Mouse (Mus musculus) midbrain, embryonic 11.5 days (tissue): ENCODE results near the gene Ltbp1. TPM values are rescaled to one million over a fixed set of nuclear protein-coding genes. Genes with fewer than 3 reads are reported as not detected.

Experiments
- ATAC-seq: fragments of 200-750 bp; cut with Nextera tagmentation; 2 replicates; pipeline ENCODE4 v1.8.0; 2017; ENCODE audit warnings: moderate TSS enrichment, moderate library complexity; ENCODE audit not compliant: low FRiP score
- DNase-seq: peaks from one replicate; pipeline ENCODE4 v3.0.0; 2015; ENCODE audit warnings: low spot score; ENCODE audit errors: missing footprints
- H3K27ac ChIP-seq: fragments of 300-500 bp; sonication (generic); 2 replicates; pipeline ENCODE4 v1.5.1; 2014; ENCODE audit warnings: low read depth, low read length
- H3K27me3 ChIP-seq: fragments of 300-500 bp; sonication (generic); 2 replicates; pipeline ENCODE4 v1.6.1; 2014; ENCODE audit warnings: mild to moderate bottlenecking, low read length, moderate library complexity, mixed read lengths; ENCODE audit not compliant: control insufficient read depth, insufficient read depth
- H3K36me3 ChIP-seq: fragments of 300-500 bp; sonication (generic); 2 replicates; pipeline ENCODE4 v1.6.1; 2014; ENCODE audit warnings: mild to moderate bottlenecking, low read length, moderate library complexity, mixed read lengths; ENCODE audit not compliant: control insufficient read depth, insufficient read depth
- H3K4me1 ChIP-seq: fragments of 300-500 bp; sonication (generic); 2 replicates; pipeline ENCODE4 v1.6.1; 2014; ENCODE audit warnings: low read length; ENCODE audit not compliant: control insufficient read depth, insufficient read depth
- H3K4me2 ChIP-seq: fragments of 300-500 bp; sonication (generic); 2 replicates; pipeline ENCODE4 v1.6.1; 2014; ENCODE audit warnings: mild to moderate bottlenecking, moderate library complexity
- H3K4me3 ChIP-seq: fragments of 300-500 bp; sonication (generic); 2 replicates; pipeline ENCODE4 v1.5.1; 2014; ENCODE audit warnings: low read depth, low read length
- H3K9ac ChIP-seq: fragments of 300-500 bp; sonication (generic); 2 replicates; pipeline ENCODE4 v1.6.1; 2014; ENCODE audit warnings: low read length
- H3K9me3 ChIP-seq: fragments of 300-500 bp; sonication (generic); 2 replicates; pipeline ENCODE4 v1.6.1; 2016; ENCODE audit warnings: low read length; ENCODE audit not compliant: control insufficient read depth
- WGBS: fragments of 180-500 bp; shearing (Covaris S2); extraction: QIAGEN DNeasy Blood & Tissue Kit; methylation state at CpG from one replicate; pipeline ENCODE4 v1.1.7; 2014; 5-methylcytosine and 5-hydroxymethylcytosine counted together
- polyA plus RNA-seq: library from polyadenylated mRNA; unstranded; fragments of >200 nt; fragmentation: Nextera tagmentation; extraction: Ambion mirVana; gene quantifications from 2 replicates; pipeline ENCODE4 v1.2.1, GENCODE M21; 2014

The Ltbp1 gene
- polyA plus RNA-seq, 1 experiment from 2014 or later = 6.2 TPM

DNA sequence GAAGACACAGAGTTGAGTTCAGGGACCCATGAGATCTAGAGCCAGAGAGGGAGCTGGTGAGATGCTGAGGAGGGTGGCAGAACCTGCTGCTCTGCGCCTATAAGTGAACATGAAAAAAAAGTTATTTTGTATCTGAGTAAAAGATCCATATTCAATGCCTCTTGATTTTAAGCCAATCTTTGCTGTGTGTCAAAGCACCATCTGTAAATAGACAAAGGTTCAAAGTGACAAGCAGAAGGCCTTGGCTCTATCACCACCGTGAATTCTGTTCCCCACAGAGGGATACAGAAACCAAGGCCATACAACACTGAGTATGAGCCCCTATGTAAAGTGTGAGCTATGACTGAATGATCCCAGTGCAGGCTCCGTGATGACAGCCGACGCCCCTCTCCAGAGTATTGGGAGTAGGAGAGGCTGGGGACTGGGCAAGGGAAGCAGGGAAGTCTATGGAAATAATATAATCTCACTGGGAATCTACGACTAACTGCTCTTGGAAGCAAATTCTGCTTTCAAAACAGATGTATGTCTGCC, 326.1 kb downstream of the Ltbp1 start:
- no peak for DNase-seq
- H3K27me3 ChIP-seq = no peaks in the 10 kb centered on the region
- ATAC-seq = no peak
- H3K36me3 ChIP-seq = no peaks in the 10 kb centered on the region
- H3K9me3 ChIP-seq = no peaks in the 10 kb centered on the region
- H3K27ac ChIP-seq = no peak overlapping the region
- 91% methylated on average over 6 of the region's 6 CpGs for WGBS
- H3K9ac ChIP-seq = no peak overlapping the region
- no peaks in the 10 kb centered on the region for H3K4me1 ChIP-seq
- H3K4me2 ChIP-seq = no peak overlapping the region
- no peak overlapping the region for H3K4me3 ChIP-seq

GRCm38 (mm10) chr17:75332289-75332688, 326.9 kb downstream of the Ltbp1 start:
- ATAC-seq = no peak
- H3K4me2 ChIP-seq = no peak overlapping the region
- 95% methylated on average over 6 of the region's 6 CpGs for WGBS
- H3K27ac ChIP-seq = no peak overlapping the region
- no peak overlapping the region for H3K9ac ChIP-seq
- H3K27me3 ChIP-seq = no peaks in the 10 kb centered on the region
- H3K9me3 ChIP-seq = no peaks in the 10 kb centered on the region
- H3K4me1 ChIP-seq = no peaks in the 10 kb centered on the region
- H3K4me3 ChIP-seq = no peak overlapping the region
- H3K36me3 ChIP-seq = no peaks in the 10 kb centered on the region
- no peak for DNase-seq

DNA sequence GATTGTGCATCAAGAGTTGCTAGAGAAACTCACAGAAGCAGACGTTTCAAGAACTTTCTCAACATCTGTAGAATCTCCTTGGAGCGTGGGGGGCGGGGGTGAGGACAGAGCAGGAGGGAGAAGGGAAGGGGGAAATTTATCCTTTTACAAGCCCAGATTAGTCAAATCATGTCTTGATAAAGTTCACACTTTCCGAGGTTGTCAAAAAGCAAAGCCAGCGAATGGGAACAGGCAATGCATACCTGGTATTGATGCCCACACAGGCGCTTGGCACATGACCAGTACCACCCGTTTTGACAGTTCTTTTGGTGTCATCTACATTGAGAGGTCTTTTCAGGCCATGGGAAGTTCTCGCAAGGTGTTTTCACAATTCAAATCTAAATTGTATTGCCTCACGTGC, 327.6 kb downstream of the Ltbp1 start:
- Histone ChIP-seq H3K36me3 (no peaks in the 10 kb centered on the region), H3K9me3 (no peaks in the 10 kb centered on the region), H3K9ac (no peak overlapping the region), H3K27me3 (no peaks in the 10 kb centered on the region), H3K4me2 (no peak overlapping the region), H3K27ac (no peak overlapping the region), H3K4me1 (no peaks in the 10 kb centered on the region), H3K4me3 (no peak overlapping the region)
- WGBS = 94% methylated on average over 9 of the region's 9 CpGs
- no peak for ATAC-seq
- DNase-seq = no peak

GRCm38 (mm10) chr17:75333759-75334158, 328.4 kb downstream of the Ltbp1 start:
- Histone ChIP-seq H3K27me3 (no peaks in the 10 kb centered on the region), H3K9me3 (no peaks in the 10 kb centered on the region), H3K4me1 (no peaks in the 10 kb centered on the region), H3K36me3 (no peaks in the 10 kb centered on the region), H3K27ac (no peak overlapping the region), H3K9ac (no peak overlapping the region), H3K4me3 (no peak overlapping the region), H3K4me2 (no peak overlapping the region)
- DNase-seq (no peak), ATAC-seq (no peak)
- 95% methylated on average over 13 of the region's 13 CpGs for WGBS

DNA sequence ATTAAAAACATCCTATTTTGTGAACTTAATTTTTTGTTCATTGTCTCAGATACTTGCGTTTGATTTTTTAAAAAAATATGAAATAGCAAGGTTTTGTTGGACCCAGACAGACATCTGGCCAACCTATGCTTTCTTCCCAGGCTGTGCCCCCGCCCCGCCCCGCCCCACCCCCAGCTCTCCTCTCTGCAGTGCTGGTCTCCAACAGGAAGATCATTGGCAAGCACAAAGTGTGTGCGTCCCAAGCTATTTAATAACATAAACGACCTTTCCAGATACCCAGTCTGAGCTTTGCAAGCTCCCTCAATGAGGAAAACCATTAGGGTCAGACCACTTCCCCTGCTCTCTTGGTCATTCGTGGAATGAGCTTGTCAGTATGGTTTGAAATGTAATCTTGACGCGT, 330.3 kb downstream of the Ltbp1 start:
- Histone ChIP-seq H3K4me2 (no peak overlapping the region), H3K4me1 (no peaks in the 10 kb centered on the region), H3K27me3 (no peaks in the 10 kb centered on the region), H3K9me3 (no peaks in the 10 kb centered on the region), H3K9ac (no peak overlapping the region), H3K36me3 (no peaks in the 10 kb centered on the region), H3K27ac (no peak overlapping the region), H3K4me3 (no peak overlapping the region)
- 87% methylated on average over 9 of the region's 9 CpGs for WGBS
- no peak for ATAC-seq
- DNase-seq = no peak

DNA sequence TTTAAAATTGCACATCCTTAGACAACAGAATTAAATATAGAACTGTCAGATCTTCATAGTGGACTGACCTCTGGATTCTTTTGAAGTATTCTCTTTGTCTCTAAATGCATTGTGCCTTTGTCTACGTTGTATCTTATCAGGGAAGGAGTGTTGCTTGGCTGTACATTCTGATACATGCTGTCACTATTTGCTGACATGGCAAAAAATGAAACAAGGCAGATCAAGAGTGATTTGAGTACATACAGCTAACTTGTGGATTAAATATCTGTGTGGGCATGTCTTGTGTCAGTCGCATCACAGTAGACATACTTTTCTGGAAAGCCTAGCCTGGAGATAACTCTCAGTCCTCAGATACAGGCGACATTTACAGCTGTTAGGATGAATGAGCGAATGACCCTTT, 335.9 kb downstream of the Ltbp1 start:
- Histone ChIP-seq H3K27me3 (no peaks in the 10 kb centered on the region), H3K36me3 (no peaks in the 10 kb centered on the region), H3K4me1 (no peaks in the 10 kb centered on the region), H3K4me3 (no peak overlapping the region), H3K9me3 (no peaks in the 10 kb centered on the region), H3K27ac (no peak overlapping the region), H3K4me2 (no peak overlapping the region), H3K9ac (no peak overlapping the region)
- 90% methylated on average over 4 of the region's 4 CpGs for WGBS
- DNase-seq (no peak), ATAC-seq (no peak)

DNA sequence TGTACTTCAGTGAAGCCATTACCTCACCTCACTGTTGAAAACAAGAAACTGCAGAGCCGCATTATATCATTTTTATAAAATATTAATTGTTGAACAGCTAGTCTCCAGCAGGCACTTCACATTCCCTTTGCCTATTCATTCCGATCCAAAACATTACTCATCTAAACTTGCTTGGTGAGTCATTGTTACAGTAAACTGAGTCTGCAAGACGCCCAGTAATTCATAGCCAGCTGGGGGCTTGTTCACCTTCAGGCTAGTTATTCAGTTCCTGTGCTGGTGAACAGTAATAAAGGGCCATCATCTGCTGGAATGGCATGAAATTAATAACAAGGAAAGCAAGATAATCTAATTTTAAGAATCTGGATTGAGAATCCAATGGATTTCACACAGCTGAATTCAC, 339.7 kb downstream of the Ltbp1 start:
- WGBS = 88% methylated on average over 3 of the region's 3 CpGs
- no peak overlapping the region for H3K27ac ChIP-seq

DNA sequence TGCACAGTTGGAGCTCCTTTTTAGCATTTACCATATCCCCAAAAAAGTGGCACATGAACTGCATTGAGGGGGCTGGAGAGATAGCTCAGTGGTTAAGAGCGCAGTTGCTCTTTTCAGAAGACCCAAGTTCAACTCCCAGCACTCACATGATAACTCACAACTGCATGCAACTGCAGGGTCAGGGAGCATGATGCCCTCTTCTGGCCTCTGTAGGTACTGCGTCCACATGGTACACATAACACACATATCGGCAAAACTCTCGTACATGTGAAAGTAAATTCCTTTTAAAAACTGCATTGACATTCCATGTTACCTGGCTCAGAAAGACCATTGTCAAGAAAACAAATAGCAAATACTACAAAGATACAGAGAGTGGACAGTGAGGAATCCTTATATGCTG, 342.0 kb downstream of the Ltbp1 start:
- H3K9me3 ChIP-seq = peaks cover 2% of the 10 kb centered on the region; the same call in 1 of the 2 replicates
- no peak overlapping the region for H3K4me2 ChIP-seq
- H3K36me3 ChIP-seq = no peaks in the 10 kb centered on the region
- H3K27me3 ChIP-seq = no peaks in the 10 kb centered on the region
- peak; percentile 45 for DNase-seq
- ATAC-seq = no peak
- 97% methylated on average over 4 of the region's 4 CpGs for WGBS
- H3K9ac ChIP-seq = no peak overlapping the region
- no peaks in the 10 kb centered on the region for H3K4me1 ChIP-seq
- no peak overlapping the region for H3K27ac ChIP-seq
- H3K4me3 ChIP-seq = no peak overlapping the region

More for the DNA sequence above, 339.7 kb downstream of the Ltbp1 start:
- no peak for ATAC-seq
- peaks cover 2% of the 10 kb centered on the region; the same call in 1 of the 2 replicates for H3K9me3 ChIP-seq
- no peak for DNase-seq
- H3K4me2 ChIP-seq = no peak overlapping the region
- H3K27me3 ChIP-seq = no peaks in the 10 kb centered on the region
- no peaks in the 10 kb centered on the region for H3K4me1 ChIP-seq
- no peaks in the 10 kb centered on the region for H3K36me3 ChIP-seq
- no peak overlapping the region for H3K9ac ChIP-seq
- H3K4me3 ChIP-seq = no peak overlapping the region

- no peak overlapping the region for H3K4me2 ChIP-seq
- H3K27ac ChIP-seq = no peak overlapping the region
- H3K36me3 ChIP-seq = no peaks in the 10 kb centered on the region
- peaks cover 2% of the 10 kb centered on the region; the same call in 1 of the 2 replicates for H3K9me3 ChIP-seq
- no peak overlapping the region for H3K4me3 ChIP-seq
- no peaks in the 10 kb centered on the region for H3K4me1 ChIP-seq
- H3K27me3 ChIP-seq = no peaks in the 10 kb centered on the region
- no peak overlapping the region for H3K9ac ChIP-seq
- ATAC-seq (no peak), DNase-seq (no peak)
- WGBS = 89% methylated on average over 8 of the region's 8 CpGs
Observed at GRCm38 (mm10) chr17:75349109-75349508, 343.7 kb downstream of the Ltbp1 start.
